Mouse (Mus musculus): ENCODE measurements at regions not wholly inside any gene's neighbourhood (a gene's known extent, or its start where the extent isn't known, plus 50 kb on each side); places are given as distances from the start of the nearest gene placed in this dataset.

GRCm38 (mm10) chr2:107994831-107995230 lies 704.4 kb downstream of the Kcna4 start:
- no peak for DNase-seq (ENCODE audit: low read depth, low spot score)
- Histone ChIP-seq H3K27ac (ENCODE audit: insufficient read depth, low read depth, low read length, poor library complexity, severe bottlenecking) (no peak overlapping the region), H3K9me3 (ENCODE audit: control insufficient read depth, insufficient read depth, low read depth, low read length) (no peaks in the 10 kb centered on the region), H3K4me3 (ENCODE audit: insufficient read depth in 1 of 2, low read depth in 1 of 2, low read length in 2 of 2, poor library complexity in 1 of 2, severe bottlenecking in 1 of 2) (no peak overlapping the region), H3K36me3 (ENCODE audit: control insufficient read depth, insufficient read depth, low read length, poor library complexity, severe bottlenecking) (no peaks in the 10 kb centered on the region), H3K9ac (ENCODE audit: insufficient read depth, low read depth, low read length, poor library complexity, severe bottlenecking) (no peak overlapping the region), H3K4me1 (ENCODE audit: control insufficient read depth in 2 of 2, insufficient read depth in 2 of 2, low read length in 2 of 2, poor library complexity in 1 of 2) (no peaks in the 10 kb centered on the region)
- TF ChIP-seq HCFC1 (IDR thresholded peaks at IDR 0.05; ENCODE audit: borderline replicate concordance, insufficient read depth, low read length) (no peak), CHD2 (IDR thresholded peaks at IDR 0.05; ENCODE audit: low read depth, low read length) (no peak), ZNF384 (IDR thresholded peaks at IDR 0.05; ENCODE audit: low read depth, low read length) (no peak), MAFK (IDR thresholded peaks at IDR 0.05; ENCODE audit: insufficient read depth, low read depth, low read length) (no peak), ZC3H11A (IDR thresholded peaks at IDR 0.05; ENCODE audit: borderline replicate concordance, low read depth, low read length) (no peak)
- in situ Hi-C loops (cut with MboI; ENCODE audit: low sequenced_read_pairs in 2 of 2, unreplicated experiment in 2 of 2), result no loop called here

- H3K9me3 ChIP-seq (ENCODE audit: control insufficient read depth, insufficient read depth, low read depth, low read length), result no peaks in the 10 kb centered on the region
- H3K4me3 ChIP-seq (ENCODE audit: insufficient read depth in 1 of 2, low read depth in 1 of 2, low read length in 2 of 2, poor library complexity in 1 of 2, severe bottlenecking in 1 of 2), result no peak overlapping the region
- H3K9ac ChIP-seq (ENCODE audit: insufficient read depth, low read depth, low read length, poor library complexity, severe bottlenecking), result no peak overlapping the region
- H3K36me3 ChIP-seq (ENCODE audit: control insufficient read depth, insufficient read depth, low read length, poor library complexity, severe bottlenecking), result no peaks in the 10 kb centered on the region
- no peak for TF ChIP-seq ZC3H11A (IDR thresholded peaks at IDR 0.05; ENCODE audit: borderline replicate concordance, low read depth, low read length)
- TF ChIP-seq ZNF384 (IDR thresholded peaks at IDR 0.05; ENCODE audit: low read depth, low read length), result no peak
- TF ChIP-seq HCFC1 (IDR thresholded peaks at IDR 0.05; ENCODE audit: borderline replicate concordance, insufficient read depth, low read length), result no peak
- no peak overlapping the region for H3K27ac ChIP-seq (ENCODE audit: insufficient read depth, low read depth, low read length, poor library complexity, severe bottlenecking)
- H3K4me1 ChIP-seq (ENCODE audit: control insufficient read depth in 2 of 2, insufficient read depth in 2 of 2, low read length in 2 of 2, poor library complexity in 1 of 2), result no peaks in the 10 kb centered on the region
- in situ Hi-C loops (cut with MboI; ENCODE audit: low sequenced_read_pairs in 2 of 2, unreplicated experiment in 2 of 2), result no loop called here
- no peak for DNase-seq (ENCODE audit: low read depth, low spot score)
Measured at GRCm38 (mm10) chr2:108011534-108011933, 721.1 kb downstream of the Kcna4 start.

DNA sequence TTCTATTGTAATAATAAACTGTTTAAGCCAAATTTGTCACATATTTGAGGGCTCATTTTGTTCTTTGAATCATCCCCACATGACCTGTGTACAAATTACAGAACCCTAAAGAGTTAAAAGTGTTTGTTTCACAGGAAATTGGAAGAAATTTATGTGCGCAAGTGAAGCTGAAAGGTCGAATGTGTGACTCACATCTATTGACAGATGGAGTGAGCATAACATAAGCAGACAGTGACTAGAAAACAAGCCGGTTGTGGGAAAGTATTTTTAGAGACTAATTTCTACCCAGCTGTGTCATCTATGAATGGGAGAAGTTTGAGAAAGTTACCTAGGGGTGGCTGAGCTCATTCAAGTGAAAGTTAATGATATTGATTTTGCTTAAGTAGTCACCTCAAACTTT lies 732.8 kb downstream of the Kcna4 start:
- TF ChIP-seq HCFC1 (IDR thresholded peaks at IDR 0.05; ENCODE audit: borderline replicate concordance, insufficient read depth, low read length) (no peak), ZNF384 (IDR thresholded peaks at IDR 0.05; ENCODE audit: low read depth, low read length) (no peak), MAFK (IDR thresholded peaks at IDR 0.05; ENCODE audit: insufficient read depth, low read depth, low read length) (no peak), ZC3H11A (IDR thresholded peaks at IDR 0.05; ENCODE audit: borderline replicate concordance, low read depth, low read length) (no peak), CHD2 (IDR thresholded peaks at IDR 0.05; ENCODE audit: low read depth, low read length) (no peak)
- no peak for DNase-seq (ENCODE audit: low read depth, low spot score)

GRCm38 (mm10) chr2:108030657-108031056 lies 740.2 kb downstream of the Kcna4 start:
- DNase-seq (ENCODE audit: low read depth, low spot score), result no peak
- H3K9me3 ChIP-seq (ENCODE audit: control insufficient read depth, insufficient read depth, low read depth, low read length), result no peaks in the 10 kb centered on the region
- in situ Hi-C loops (cut with MboI; ENCODE audit: low sequenced_read_pairs in 2 of 2, unreplicated experiment in 2 of 2), result no loop called here
- H3K4me3 ChIP-seq (ENCODE audit: insufficient read depth in 1 of 2, low read depth in 1 of 2, low read length in 2 of 2, poor library complexity in 1 of 2, severe bottlenecking in 1 of 2), result no peak overlapping the region
- no peak overlapping the region for H3K27ac ChIP-seq (ENCODE audit: insufficient read depth, low read depth, low read length, poor library complexity, severe bottlenecking)
- TF ChIP-seq HCFC1 (IDR thresholded peaks at IDR 0.05; ENCODE audit: borderline replicate concordance, insufficient read depth, low read length), result no peak
- no peaks in the 10 kb centered on the region for H3K4me1 ChIP-seq (ENCODE audit: control insufficient read depth in 2 of 2, insufficient read depth in 2 of 2, low read length in 2 of 2, poor library complexity in 1 of 2)
- no peaks in the 10 kb centered on the region for H3K36me3 ChIP-seq (ENCODE audit: control insufficient read depth, insufficient read depth, low read length, poor library complexity, severe bottlenecking)
- H3K9ac ChIP-seq (ENCODE audit: insufficient read depth, low read depth, low read length, poor library complexity, severe bottlenecking), result no peak overlapping the region

More for the DNA sequence above, 732.8 kb downstream of the Kcna4 start:
- H3K4me1 ChIP-seq (ENCODE audit: control insufficient read depth in 2 of 2, insufficient read depth in 2 of 2, low read length in 2 of 2, poor library complexity in 1 of 2), result no peaks in the 10 kb centered on the region
- in situ Hi-C loops (cut with MboI; ENCODE audit: low sequenced_read_pairs in 2 of 2, unreplicated experiment in 2 of 2), result no loop called here
- H3K27ac ChIP-seq (ENCODE audit: insufficient read depth, low read depth, low read length, poor library complexity, severe bottlenecking), result no peak overlapping the region
- no peak overlapping the region for H3K4me3 ChIP-seq (ENCODE audit: insufficient read depth in 1 of 2, low read depth in 1 of 2, low read length in 2 of 2, poor library complexity in 1 of 2, severe bottlenecking in 1 of 2)
- no peaks in the 10 kb centered on the region for H3K36me3 ChIP-seq (ENCODE audit: control insufficient read depth, insufficient read depth, low read length, poor library complexity, severe bottlenecking)
- H3K9me3 ChIP-seq (ENCODE audit: control insufficient read depth, insufficient read depth, low read depth, low read length), result no peaks in the 10 kb centered on the region
- no peak overlapping the region for H3K9ac ChIP-seq (ENCODE audit: insufficient read depth, low read depth, low read length, poor library complexity, severe bottlenecking)

- Histone ChIP-seq H3K27ac (ENCODE audit: insufficient read depth, low read depth, low read length, poor library complexity, severe bottlenecking) (no peak overlapping the region), H3K4me3 (ENCODE audit: insufficient read depth in 1 of 2, low read depth in 1 of 2, low read length in 2 of 2, poor library complexity in 1 of 2, severe bottlenecking in 1 of 2) (no peak overlapping the region), H3K9ac (ENCODE audit: insufficient read depth, low read depth, low read length, poor library complexity, severe bottlenecking) (no peak overlapping the region), H3K36me3 (ENCODE audit: control insufficient read depth, insufficient read depth, low read length, poor library complexity, severe bottlenecking) (no peaks in the 10 kb centered on the region), H3K4me1 (ENCODE audit: control insufficient read depth in 2 of 2, insufficient read depth in 2 of 2, low read length in 2 of 2, poor library complexity in 1 of 2) (no peaks in the 10 kb centered on the region), H3K9me3 (ENCODE audit: control insufficient read depth, insufficient read depth, low read depth, low read length) (no peaks in the 10 kb centered on the region)
- no peak for DNase-seq (ENCODE audit: low read depth, low spot score)
- TF ChIP-seq ZC3H11A (IDR thresholded peaks at IDR 0.05; ENCODE audit: borderline replicate concordance, low read depth, low read length) (no peak), HCFC1 (IDR thresholded peaks at IDR 0.05; ENCODE audit: borderline replicate concordance, insufficient read depth, low read length) (no peak), CHD2 (IDR thresholded peaks at IDR 0.05; ENCODE audit: low read depth, low read length) (no peak), MAFK (IDR thresholded peaks at IDR 0.05; ENCODE audit: insufficient read depth, low read depth, low read length) (no peak)
- in situ Hi-C loops (cut with MboI; ENCODE audit: low sequenced_read_pairs in 2 of 2, unreplicated experiment in 2 of 2), result no loop called here
Measured at GRCm38 (mm10) chr2:108032301-108033013, 742.0 kb downstream of the Kcna4 start.

All from ES-E14 (cell line).